Mouse (Mus musculus): ENCODE measurements around the gene Dazap1.
"Not testable (repeated sequence)": the region's sequence is repeated elsewhere in the genome, so short reads cannot be mapped to it uniquely, and the experiment has no call there.

The Dazap1 gene

DNA sequence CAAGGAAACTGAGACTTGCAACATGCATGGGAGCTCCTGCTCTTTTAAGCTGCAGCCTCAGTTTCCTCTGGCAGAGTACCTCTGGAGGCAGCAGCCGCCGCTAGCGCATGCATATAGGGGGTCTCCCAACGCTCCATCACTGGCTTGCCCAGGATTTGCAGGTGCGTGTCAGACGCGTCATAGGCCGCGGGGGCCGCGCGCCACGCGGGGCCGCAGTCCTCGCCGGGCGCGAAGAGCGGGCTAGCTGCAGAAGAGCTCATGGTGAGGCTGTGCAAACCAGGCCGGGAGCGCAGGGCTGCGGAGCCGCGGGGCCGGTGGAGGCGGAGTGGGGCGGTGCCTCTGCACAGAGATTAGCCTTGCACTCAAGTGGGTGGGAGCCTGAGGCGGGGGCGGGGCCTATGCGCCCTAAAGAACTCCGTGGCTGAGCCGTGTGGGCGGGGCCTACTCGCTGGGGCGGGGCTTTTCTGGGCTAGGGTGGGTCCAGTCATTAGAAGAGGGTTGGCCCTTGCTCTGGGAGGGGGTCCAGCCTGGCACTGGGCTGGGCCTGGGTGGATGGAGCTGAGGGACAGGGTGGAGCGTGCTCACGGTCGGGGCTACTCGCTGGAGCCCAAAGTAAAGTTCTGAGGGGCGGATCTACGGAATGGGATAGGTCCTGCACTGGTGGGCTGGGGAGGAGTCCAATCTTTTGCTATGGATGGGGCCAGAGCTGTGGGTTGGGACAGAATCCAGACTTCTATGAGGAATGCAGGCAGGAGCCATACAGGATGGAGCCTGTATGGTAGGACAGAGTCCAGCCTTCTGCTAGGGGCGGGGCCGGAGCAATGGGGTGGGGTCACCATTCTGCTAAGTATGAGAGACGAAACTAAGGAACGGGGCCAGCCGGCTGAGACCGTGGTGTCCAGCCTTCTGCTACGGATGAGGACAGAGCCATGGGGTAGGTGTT lies at the start of gene Dazap1, which contains the start of gene Gamt:
Gene Dazap1, plus strand, starts transcription at position 845 of the 943 bp plus-strand sequence.
Gene Gamt, minus strand, starts transcription at position 371 of the 943 bp plus-strand sequence.
- DNase-seq (ENCODE audit: low read depth, low spot score) = peak; percentile 96

DNA sequence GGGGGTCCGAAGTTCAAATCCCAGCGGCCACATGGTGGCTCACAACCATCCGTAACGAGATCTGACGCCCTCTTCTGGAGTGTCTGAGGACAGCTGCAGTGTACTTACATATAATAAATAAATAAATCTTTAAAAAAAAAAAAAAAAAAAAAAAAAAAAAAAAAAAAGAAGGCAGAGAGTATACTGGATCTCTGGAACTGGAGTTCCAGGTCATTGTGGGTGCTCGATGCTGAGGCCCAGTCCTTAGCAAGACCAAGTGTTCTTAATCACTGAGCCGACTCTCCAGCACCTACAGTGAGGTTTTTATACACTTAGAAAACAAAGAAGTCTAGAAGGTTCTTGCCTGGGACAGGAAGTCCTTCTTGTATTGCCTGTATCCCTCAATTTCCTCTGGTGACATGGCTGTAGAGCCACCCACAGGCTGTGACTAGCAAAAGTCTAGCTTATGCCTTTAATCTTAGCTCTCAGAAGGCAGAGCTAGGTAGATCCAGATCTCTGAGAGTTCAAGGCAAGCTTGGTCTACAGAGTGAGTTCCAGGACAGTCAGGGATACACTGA lies 49.7 kb upstream of the Dazap1 start:
- DNase-seq (ENCODE audit: low read depth, low spot score) = peak; percentile 48

DNA sequence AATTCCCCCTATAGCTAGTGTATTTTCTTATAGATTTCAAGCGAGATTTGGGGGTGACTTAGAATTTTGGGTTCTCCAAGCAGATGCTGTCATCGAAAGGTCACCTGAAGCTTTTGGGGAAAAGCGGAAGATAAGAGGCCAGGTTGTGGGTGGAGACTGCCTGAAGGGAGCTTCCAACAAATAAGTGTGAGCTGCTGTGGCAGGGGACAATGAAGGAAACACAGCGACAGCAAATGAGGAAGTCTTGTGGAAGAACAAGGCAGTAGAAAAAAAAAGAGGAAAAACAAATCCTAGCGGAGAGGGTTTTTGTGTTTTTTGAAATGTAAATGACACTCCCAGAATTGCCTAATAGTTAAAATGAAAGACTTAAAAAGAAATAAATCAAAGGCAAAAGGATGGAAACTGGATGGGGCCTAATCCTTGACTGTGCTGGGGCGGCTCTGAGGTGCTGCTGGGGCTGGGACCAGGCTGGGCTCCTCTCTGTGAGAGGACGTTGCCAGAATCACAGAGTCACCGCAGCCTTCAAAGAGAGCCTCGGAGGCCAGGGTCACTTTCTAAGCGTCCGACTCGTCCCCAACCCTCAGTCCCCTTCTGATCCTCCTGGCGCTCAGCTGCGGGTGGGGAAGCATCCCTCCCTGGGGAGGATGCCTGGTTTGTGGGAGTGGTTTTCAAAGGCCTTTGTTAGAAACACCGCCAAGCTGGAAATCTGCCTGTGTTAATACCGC lies 46.1 kb upstream of the Dazap1 start:
- DNase-seq (ENCODE audit: low read depth, low spot score) = no peak

DNA sequence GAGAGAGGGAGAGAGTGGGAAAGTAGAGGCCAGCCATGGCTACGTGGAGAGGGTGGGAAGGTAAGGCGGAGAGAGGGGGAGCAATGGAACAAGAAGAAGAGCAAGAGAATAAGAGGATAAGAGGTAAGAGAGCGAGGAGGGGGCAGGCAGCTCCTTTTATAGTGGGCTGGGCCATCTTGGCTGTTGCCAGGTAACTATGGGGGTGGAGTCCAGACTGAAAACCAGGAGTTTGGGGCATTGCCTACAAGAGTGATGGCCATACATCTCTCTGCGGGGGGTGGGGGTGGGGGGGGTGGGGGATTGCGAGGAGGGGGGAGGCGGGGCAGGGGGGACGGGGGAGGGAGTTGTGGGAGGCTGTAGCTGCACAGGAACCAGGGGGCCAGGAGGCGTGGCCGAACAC lies 40.6 kb upstream of the Dazap1 start:
- DNase-seq (ENCODE audit: low read depth, low spot score) = no peak

DNA sequence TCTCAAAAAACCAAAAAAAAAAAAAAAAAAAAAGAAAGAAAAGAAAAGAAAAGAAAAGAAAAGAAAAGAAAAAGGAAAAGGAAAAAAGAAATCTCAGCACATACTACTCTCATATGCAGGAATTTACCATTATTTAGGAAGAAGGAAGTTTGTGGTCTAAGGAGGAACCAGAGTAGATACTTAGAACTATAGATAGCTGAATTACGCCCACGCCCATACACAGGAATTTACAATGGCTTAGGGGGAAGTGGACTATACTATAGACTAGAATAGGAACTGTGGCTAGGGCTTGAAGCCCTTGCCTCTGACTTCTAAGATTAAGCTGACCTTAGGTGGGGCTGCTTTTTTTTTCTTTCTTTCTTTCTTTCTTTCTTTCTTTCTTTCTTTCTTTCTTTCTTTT lies 38.1 kb upstream of the Dazap1 start:
- not testable (repeated sequence) for DNase-seq (ENCODE audit: low read depth, low spot score)

DNA sequence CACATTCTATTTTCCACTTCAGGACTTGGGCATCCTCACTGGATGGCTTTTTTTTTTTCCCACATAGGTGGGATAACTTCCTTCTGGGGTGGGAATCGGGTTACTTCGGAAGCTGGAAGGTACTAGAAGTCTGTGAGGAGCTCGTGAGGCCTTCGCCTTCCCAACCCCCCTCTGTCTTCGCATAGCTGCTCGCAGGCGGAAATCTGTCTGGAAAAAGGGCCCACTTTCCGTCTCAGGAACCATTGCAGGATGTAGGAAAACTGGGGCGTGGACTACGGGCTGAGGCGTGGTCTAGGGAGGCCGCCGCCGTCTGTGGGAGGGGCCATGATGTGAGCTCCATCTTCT lies 35.2 kb upstream of the Dazap1 start:
- no peak for DNase-seq (ENCODE audit: low read depth, low spot score)

DNA sequence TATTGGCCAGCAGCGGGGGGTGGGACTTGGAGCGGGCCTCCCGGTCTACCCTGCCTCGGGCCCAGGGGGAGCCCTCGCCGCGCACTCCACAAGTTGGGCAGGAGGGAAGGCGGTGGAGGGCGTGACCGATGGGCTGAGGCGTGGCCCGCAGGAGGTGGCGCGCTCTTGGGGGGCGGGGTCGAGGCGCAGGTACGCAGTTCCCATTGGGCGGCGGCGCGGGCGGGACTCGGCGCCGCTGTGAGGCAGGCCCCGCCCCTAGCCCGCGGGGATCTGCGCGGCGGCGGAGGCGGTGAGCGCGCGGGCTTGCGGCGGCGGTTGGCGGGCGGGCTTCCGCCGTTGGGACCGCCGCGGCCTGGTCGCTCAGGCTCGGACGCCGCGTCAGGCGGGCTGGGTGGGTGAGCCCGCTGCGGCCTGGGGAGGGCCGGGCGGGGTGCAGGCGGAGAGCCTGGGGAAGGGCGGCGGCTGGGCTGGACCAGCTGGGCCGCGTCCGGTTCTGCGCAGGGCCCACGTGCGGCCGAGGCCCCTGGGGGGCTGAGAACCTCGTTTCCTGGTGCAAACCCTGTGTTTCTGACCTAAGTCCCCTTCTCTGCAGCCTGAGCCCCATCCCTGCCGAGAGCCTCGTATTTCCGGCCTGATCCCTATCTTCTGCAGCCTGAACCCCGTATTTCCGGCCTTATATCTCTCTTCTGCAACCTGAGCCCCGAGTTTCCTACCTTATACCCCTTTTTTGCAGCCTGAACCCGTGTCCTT lies 34.7 kb upstream of the Dazap1 start, which contains the start of gene Mum1:
Gene Mum1, plus strand, starts transcription at position 19 of the 750 bp plus-strand sequence.
- DNase-seq (ENCODE audit: low read depth, low spot score) = peak; percentile 99

DNA sequence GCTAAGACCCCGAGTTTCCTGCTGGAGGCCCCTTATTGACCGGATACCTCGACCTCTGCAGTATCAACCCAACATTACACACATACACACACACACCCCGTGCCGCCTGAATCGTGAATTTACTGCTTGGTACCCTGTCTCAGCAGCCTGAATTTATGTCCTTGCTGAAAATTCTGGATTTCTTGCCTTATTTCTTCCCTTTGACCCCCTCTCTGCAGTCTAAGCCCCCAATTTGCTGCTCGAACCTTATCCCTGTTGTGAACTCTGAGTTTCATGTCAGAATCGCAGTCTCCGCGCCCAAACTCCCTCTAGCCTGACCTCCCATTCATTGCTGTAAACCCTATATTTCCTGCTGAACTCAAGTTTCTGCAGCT lies 34.1 kb upstream of the Dazap1 start:
- no peak for DNase-seq (ENCODE audit: low read depth, low spot score)

DNA sequence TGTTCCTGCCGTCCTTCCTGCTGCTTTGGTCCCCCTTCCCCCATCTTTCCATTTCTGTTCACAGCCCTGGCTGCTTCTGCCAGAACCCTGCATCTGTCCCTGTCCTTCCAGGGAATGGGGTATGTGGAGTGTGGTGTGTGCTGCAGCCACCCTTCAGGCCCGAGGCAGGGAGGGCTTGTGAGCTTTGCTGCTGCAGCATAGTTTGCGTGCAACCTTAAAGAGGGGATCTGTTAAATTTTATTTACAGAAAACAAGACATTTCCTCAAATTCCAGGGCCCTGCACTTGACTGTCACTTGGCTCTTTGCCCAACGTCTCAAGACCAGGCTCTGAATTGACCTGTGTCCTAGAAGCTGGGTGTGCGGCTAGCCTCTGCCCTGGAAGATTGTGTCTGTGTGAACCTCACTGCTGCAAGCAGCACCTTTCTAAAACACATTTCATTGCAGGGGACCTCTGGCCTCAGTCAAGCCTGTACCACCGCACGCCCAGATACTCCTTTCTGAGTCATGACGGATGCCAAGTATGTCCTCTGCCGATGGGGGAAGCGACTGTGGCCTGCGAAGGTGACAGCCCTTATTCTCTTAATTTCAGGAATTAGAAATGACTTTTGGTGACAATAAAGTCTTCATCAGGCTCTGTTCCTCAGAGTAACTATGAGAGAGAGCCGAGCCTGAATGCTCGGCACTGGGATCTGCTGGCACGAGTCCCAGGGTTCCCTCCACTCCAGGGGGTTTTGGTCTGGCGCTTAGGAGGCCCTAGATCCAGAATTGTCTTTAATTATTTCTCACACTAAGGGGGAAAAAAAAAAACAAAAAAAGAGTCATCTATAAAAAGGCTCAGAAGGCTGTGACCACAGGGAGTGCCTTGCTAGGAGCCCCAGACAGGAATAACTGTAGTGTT lies 33.2 kb upstream of the Dazap1 start:
- no peak for DNase-seq (ENCODE audit: low read depth, low spot score)

DNA sequence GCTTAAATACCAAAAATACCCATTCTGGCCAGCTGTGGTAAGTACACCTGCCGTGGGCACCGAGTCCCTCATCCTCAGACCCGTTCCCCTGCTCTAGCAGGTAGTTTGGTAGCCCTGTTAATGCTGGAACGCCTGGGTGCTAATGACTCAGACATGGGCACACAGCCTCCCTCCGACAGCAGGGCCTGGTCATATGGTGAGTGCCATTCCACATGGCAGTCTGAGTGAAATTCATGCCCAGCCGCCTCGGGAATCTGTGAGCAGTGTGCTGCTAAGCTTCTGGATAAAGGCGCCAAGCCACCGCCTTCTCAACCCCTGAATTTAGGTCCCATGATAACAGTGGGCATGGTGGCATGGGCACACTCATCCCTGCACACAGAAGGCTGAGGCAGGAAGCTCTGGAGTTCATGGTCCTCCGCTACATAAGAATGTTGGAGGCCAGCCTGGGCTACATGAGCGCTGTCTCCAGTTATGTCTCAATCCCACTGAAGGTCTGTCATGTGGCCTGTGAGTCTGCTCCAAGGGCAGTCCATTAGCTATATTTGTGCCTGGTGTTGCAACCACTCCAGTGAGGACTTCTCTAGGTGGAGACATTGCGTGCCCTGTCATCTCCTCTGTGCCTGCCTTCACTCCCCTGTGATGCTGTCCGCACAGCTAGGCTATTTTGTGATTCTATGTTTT lies 25.0 kb upstream of the Dazap1 start:
- no peak for DNase-seq (ENCODE audit: low read depth, low spot score)

DNA sequence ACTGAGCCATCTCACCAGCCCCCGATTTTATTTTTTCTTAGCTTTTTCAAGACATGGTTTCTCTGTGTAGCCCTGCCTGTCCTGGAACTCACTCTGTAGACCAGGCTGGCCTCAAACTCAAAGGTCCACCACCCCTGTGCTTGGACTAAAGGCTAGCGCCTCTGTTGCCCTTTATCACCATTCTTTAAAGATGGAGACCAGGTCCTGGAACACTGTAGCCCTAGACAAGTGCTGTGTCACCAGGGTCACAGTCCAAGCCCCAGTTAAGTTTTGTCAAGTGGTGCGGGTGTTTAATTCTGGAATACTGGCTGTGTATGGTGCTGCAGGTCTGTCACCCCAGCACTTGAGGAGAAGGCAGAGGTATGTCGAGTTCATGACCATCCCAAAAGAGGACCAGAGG lies 24.3 kb upstream of the Dazap1 start:
- DNase-seq (ENCODE audit: low read depth, low spot score) = no peak

DNA sequence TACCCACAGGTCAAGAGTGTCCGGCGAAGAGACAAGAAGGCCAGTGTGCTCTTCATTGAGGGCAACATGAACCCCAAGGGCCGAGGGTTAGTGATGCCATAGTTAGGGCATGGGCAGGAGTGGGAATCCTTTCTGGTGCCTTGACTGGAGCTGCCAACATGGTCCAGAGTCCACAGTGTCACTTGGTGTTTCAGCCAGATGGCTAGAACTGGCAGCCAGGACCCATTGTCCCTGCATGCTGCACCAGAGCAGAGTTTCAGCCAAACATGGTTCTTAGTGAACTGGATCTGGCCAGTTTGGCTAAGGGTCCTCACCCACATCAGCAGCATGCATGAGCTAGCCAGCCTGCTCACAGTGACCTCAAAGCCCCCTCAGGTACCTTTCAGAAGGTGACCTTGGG lies 23.0 kb upstream of the Dazap1 start:
- DNase-seq (ENCODE audit: low read depth, low spot score) = no peak

DNA sequence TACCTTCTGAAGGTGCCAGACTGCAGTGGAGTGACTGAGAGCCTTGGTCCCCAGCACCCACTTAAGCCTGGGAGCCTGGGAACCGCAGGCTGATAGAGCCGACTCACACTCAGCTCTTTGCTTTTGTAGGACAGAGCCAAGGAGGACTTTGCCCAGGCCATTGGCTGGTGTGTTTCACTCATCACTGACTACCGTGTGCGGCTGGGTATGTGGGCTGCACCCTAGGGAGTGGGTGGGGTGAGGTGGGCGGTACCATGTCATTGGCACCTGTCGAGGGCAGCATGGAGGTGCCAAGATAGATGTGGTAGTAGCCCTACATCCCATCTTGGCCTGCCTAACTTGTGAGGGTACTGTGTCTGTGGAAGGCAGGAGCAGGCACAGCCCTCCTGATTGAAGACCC lies 21.5 kb upstream of the Dazap1 start:
- DNase-seq (ENCODE audit: low read depth, low spot score) = no peak

DNA sequence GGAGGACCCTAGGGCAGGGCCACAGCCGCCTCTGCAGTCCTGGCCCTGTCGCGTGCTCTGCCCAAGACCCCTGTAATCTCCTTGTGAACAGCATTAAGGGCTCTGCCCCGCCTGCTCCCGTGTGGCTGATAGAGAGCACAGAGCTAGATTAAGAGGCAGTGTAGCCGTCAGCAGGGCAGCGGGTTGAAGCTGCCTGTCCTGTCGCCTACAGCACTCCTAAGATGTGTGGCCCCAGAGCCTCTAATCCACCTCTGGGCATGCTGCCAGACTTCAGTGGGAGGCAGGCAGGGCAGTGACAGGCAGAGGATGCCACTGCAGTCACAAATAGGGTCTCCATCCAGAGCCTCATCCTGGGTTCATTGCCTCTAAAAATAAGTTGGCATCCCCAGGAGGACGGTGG lies 19.2 kb upstream of the Dazap1 start:
- no peak for DNase-seq (ENCODE audit: low read depth, low spot score)

DNA sequence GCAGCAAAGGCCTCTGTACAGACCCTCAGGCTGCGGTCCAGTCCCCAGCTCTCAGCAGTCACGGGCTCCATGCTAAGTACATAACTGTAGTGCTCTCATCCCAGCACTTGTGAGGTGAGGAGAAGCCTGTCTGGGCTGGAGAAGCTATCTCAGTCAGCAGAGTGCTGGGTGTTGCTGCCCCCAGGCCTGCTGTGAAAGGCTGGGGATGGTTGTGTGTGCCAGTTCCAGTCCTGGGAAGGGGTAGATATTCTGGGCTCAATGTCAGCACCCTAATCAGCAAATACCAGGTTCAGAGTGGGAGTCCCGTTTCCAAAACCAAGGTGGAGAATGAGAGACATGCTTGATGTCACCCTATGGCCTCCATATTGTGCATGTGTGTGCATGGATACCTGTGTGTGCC lies 18.7 kb upstream of the Dazap1 start:
- DNase-seq (ENCODE audit: low read depth, low spot score) = no peak

DNA sequence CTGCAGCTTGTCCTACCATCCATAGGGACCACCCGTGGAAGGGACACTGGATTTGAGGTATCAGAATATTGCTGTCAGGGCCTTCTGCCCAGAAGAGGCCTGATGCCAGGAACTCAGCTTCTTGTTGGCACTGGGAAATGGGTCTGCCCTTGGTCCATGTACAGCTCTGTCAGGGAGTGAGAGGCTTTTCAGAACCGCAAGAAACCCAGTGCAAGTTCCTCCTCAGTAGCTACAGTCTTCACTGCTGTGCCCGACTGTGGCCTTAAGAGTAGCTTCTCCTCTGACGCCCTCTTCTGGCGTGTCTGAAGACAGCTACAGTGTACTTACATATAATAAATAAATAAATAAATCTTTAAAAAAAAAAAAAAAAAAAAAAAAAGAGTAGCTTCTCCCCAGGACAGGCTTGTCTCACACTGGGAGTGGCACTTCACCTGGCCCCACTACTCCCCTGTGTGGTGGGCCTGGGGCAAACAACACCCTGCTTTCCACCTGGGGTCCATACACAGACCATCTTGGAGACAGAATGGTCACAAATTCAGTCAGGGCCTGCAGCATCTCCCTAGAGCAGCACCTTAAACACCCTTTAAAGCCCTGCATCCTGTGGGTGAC lies 16.4 kb upstream of the Dazap1 start:
- DNase-seq (ENCODE audit: low read depth, low spot score) = peak; percentile 82

DNA sequence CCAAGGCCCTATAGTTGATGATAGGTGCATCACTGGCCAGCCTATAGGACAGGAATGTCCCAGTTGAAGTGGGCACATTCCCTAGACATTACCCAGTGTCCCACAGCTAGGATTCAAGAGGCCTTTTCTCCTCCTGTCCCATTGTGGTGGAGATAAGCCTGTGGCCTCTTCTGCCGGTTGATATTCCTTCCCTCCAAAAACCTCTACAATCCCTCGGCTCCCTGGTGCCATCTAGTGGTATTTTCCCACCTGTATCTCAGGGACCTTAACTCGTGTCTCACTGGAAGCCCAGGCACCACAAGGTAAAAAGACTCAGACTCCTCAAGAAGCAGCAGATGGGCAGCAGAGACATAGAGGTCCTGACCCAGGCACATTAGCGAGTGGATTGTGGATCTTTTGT lies 15.7 kb upstream of the Dazap1 start:
- DNase-seq (ENCODE audit: low read depth, low spot score) = peak; percentile 88

DNA sequence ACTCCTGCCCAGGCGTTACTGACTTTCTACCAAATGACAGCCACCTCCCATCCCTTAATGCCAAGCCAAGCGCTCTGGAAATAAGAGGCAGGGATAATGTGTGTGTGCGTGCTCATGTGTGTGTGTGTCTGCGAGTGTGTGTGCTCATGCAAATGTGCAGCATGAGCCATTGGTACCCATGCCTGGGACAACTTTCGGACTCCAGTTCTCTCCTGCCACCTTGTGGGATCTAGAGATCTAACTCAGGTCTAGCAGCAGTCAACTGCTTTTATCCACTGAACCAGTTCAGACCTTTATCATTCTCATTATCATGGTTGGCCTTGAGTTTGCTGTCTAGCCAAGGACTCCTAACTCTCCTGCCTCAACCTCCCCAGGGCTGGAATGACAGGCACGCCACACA lies 13.4 kb upstream of the Dazap1 start:
- no peak for DNase-seq (ENCODE audit: low read depth, low spot score)

DNA sequence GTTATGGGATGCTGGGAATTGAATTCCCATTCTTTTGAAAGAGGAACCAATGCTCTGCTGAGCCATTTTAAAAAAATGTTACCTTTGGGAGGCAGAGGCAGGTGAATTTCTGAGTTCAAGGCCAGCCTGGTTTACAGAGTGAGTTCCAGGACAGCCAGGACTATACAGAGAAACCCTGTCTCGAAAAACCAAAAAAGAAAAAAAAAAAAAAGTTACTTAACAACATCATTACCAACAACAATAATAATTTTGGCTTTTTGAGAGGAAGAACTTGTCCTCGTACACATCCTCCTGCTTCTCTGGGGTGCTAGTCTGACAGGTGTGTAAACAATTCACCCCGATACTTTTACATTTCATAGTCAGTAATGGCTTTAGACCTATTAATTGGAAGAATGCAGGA lies 12.8 kb upstream of the Dazap1 start:
- DNase-seq (ENCODE audit: low read depth, low spot score) = not testable (repeated sequence)
